Mouse (Mus musculus) testis, postnatal 10 days (tissue): ENCODE results near the gene Tmem51.

Source experiments
- DNase-seq: peaks from one replicate; pipeline ENCODE4 v3.0.0; 2021; ENCODE audit warnings: low spot score

The Tmem51 gene

GRCm38 (mm10) chr4:142080901-142081630 is 3.0 kb downstream of the Tmem51 start:
- DNase-seq, result no peak

- DNase-seq, result no peak
Measured at GRCm38 (mm10) chr4:142080487-142080767, 3.7 kb downstream of the Tmem51 start.

GRCm38 (mm10) chr4:142079629-142080486 is 4.2 kb downstream of the Tmem51 start:
- DNase-seq, result no peak

DNA sequence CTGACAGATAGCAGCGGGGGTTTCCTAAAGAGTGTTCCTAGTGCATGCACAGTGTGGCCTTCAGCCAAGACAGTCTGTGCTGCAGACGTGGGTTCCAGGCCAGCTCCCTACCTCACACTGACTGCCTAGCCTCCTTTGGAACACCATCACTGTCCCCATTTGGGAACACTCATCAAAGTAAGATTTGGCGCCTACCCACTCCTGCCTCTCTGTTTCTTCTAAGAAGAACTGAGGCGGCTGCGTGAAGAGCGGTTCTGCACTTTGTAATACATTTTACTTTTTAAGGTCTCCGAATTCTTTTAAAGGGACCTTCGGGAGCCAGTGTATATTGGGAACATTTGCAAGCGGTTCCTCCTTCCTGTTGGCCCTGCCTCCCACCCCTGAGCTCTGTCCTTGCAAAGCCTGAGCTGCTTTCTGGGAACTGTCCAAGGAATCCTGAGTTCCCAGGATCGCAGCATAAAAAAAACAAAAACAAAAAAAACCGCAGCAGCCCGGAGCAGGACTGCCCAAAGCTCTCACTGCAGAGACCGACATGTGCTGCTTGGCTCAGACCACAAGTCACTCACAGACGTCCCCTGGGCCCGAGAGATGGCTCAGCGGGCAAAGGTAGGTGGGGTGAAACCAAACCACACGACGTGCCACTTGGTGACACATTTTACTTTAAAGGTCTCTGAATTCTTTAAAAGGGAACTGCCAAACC is 6.4 kb downstream of the Tmem51 start:
- DNase-seq, result no peak

DNA sequence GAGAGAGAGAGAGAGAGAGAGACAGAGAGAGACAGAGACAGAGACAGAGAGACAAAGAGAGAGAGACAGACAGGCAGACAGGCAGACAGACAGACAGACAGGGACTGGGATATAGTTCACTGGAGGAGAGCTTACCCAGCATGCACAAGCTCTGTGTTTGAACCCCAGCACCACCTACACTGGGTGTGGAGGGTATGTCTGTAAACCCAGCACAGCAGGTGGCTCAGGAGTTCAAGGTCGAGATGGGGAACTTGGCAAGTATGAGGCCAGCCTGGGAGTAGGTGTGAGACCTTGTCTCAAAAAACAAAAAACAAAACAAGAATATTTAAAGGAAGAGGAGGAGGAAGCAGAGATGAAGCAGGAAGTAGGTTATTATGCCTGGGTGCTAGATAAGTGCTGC is 7.2 kb downstream of the Tmem51 start:
- DNase-seq, result no peak

DNA sequence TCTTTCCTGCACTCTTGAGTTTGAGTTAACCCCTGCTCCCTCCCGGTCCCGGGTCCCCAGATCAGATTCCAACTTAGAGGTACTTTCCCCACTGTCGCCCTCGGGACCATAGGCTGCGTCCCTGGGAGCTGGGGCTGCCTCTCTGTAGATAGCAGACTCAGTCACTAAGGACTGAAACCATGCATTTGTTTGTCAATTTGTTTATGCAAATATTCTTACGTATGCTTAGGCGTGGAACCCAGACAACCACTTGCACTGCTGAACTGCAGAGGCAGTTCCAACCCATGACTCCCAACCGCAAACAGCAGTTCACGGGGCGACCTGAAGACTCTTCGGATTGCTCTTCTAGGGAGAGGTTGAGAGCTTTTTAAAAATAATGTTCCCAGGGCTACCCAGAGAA is 8.2 kb downstream of the Tmem51 start:
- no peak for DNase-seq

DNA sequence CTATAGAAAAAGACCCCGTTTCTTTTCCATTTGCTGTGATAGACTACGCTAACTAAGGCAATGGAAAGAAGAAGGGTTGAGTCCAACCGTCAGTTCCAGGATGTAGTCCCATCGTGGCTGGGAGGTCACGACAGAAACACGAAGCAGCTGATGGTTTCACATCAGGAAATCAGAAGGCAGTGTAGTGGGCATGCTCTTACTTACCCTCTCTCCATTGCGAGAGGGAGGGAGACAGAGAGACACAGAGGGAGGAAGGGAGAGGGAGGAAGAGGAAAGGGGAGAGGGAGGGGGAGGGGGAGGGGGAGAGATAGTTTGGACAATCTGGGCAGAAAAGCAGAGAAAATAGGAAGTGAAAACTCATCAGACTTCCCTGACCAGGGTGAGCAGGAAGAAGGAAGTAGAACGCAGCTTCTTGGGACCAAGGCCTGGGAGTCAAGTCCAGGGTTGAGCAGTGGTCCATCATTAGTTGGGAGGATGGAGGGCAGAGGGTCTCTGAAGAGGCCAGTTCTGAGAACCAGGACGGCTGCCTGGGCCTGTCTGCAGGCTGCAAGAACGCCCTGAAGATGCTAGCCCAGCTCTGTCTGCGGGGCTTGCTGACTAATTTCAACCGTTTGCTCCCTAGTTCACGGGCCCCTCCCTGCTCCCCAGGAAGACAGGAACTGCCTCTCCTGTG is 9.9 kb downstream of the Tmem51 start:
- no peak for DNase-seq

DNA sequence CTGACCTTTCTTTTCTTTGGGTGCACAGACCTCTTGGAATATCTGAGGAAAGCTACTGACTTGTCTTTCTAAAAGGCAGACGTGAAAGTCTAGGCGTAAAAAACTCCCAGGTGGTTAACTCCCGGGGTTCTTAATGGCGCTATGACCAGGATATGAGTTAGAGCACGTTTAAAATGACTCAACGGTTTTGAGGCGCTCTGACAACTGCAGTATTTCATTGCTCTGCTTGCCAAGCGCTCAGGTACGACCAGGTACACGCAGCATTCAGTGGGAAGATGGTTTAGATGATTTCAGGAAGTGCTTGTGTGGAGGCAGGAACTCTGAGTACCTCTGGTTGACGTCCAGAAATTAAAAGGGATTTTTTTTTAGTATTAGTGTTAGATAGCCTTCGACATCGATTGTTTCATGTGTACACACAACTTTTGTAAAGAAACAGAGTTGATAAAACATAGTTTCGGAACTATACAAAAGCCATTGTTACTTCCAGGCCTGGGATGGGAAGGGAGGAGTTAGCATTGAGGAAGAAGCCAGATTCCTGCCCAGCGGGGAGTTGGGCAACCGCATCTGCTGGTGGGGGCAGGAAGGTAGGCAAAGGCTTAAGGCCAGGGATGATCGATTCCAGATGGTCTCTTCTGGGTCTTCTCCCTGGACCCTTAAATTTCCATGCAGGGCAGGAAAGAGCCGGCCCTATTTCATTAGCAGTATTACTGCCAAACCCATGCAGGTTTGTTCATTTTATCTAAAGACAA is 12.7 kb downstream of the Tmem51 start:
- DNase-seq, result no peak

GRCm38 (mm10) chr4:142070840-142071239 is 13.3 kb downstream of the Tmem51 start:
- DNase-seq, result no peak

- DNase-seq, result no peak
Measured at GRCm38 (mm10) chr4:142068899-142069812, 14.9 kb downstream of the Tmem51 start.

- DNase-seq, result no peak
Measured at GRCm38 (mm10) chr4:142066576-142066975, 17.5 kb downstream of the Tmem51 start.

- no peak for DNase-seq
Measured at GRCm38 (mm10) chr4:142065835-142066234, 18.3 kb downstream of the Tmem51 start.

- DNase-seq, result no peak
Measured at GRCm38 (mm10) chr4:142065270-142065669, 18.8 kb downstream of the Tmem51 start.

DNA sequence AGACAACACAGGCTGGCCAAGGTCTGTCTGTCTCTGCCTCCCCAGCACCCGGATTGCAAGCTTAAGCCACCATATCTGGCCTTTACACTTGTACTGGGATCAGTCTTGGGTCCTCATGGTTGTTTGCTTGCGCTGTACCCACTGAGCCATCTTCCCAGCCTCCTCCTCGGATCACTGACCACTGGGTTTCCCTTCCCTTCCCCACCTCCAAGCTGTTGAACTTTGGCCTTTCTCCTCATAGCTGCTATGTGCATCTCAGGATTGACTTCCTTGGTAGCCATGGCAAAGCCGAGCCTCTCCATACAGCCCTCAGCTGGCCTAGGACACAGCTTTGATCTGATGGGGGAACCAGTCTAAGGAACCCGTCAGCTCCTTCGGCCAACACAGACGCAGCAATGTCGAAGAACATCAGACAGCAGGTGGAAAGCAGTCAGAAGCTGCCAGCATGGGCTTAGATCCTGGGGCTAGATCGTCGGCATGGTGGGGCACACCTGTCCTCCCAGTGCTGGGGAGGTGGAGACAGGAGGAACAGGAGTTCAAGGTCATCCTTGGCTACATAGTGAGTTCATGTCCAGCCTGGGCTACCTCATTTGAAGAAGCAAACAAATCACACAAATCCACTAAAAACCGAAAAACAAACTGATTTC is 19.4 kb downstream of the Tmem51 start:
- DNase-seq, result no peak

DNA sequence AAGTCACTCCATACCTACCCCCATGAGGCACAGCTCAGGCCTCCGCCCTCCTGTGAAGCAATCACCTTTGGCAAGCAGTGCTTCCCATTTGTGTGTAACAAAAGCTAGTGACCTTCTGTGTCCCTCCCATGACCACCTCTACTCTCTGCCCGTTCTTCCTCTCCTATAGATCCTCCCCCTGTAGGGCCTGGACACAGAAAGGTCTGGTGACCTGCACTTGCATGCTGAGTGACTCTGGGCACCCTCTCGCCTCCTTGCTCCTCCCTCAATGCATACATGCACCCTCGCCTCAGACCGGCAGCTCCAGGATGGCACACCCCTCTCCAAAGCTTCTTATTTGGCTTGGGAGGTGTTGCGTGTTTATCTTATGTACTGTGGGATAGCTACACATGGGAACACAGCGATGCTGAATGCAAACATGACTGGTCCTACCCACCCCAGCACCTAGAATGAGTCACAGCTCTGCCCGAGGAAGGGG is 21.0 kb downstream of the Tmem51 start:
- no peak for DNase-seq

GRCm38 (mm10) chr4:142061485-142062240 is 22.4 kb downstream of the Tmem51 start:
- no peak for DNase-seq

DNA sequence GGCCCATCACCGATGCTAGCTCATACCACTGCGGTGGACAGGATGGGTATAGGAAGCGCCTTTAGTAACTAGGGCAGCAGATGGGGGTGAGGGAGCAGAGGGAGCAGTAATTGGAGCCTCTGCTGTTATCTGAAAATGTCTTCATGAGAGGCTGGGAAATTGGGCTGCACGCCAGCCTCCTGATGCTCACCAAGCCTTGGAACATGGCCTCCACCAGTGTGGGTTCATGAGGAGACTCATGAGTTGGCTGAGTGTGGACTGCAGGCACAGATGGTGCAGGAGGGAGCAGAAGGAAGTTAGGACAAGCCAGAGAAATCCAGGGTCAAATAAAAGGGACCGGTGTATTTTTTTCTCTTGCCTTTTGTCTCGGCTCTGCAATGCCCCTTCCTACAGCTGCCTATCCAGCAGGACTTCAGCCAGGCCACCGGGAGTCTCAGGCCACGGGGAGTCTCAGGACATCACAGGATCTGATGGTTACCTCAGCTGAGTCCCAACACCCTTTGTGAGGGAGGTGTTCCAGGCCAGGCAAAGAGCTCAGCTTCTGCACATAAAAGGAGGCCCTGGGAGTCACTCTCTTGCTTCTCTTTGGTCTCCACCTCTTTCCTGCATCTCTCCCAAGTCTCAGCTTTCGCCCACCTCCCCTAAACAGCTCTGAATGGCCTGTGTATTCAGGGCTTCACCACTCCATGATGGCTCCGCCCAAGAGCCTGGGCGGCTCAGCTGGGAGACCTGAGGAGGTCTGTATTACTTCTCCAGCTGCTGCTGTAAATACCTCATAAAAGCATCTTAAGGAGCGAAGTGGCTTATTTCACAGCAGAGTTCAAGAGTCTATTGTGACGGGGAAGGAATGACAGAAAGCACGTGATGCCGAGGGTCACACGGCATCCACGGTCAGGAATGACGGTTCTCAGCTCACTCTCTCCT is 23.4 kb downstream of the Tmem51 start:
- DNase-seq, result no peak

DNA sequence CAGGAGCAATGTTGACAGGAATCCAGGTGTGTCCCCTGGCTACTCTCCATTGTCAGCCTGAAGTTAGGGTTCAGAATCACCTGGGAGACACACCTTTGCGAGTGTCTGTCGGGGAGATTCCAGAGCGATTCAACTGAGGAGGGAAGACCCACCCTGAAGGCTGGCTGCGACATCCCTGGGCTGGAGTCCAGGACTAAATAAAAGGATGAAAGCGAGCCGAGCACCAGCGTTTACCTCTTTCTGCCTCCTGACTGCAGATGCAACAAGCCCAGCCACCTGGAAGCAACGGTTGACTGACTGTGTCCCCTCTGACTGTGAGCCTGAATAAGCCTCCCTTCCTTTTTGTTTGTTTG is 24.3 kb downstream of the Tmem51 start:
- no peak for DNase-seq
